Mouse (Mus musculus) hindbrain, embryonic 11.5 days (tissue): ENCODE measurements around the gene Rbm45. TPM values are rescaled to one million over a fixed set of nuclear protein-coding genes. Genes with fewer than 3 reads are reported as not detected.
A peak's percentile ranks its signal among the peaks of the same experiment; 100 is the strongest.

Experiments used
- ATAC-seq: fragments of 200-750 bp; cut with Nextera tagmentation; 2 replicates; pipeline ENCODE4 v1.8.0; 2017; ENCODE audit warnings: mild to moderate bottlenecking, moderate TSS enrichment, moderate library complexity; ENCODE audit not compliant: low FRiP score
- DNase-seq: peaks from one replicate; pipeline ENCODE4 v3.0.0-alpha.2; 2015; ENCODE audit warnings: low spot score
- H3K27ac ChIP-seq: fragments of 300-500 bp; sonication (generic); 2 replicates; pipeline ENCODE4 v1.5.1; 2014; ENCODE audit warnings: mild to moderate bottlenecking, low read depth, low read length
- H3K27me3 ChIP-seq: fragments of 300-500 bp; sonication (generic); 2 replicates; pipeline ENCODE4 v1.6.1; 2014; ENCODE audit warnings: mild to moderate bottlenecking, low read length, moderate library complexity, mixed read lengths; ENCODE audit not compliant: control insufficient read depth, insufficient read depth
- H3K36me3 ChIP-seq: fragments of 300-500 bp; sonication (generic); 2 replicates; pipeline ENCODE4 v1.6.1; 2014; ENCODE audit warnings: mild to moderate bottlenecking, low read length, moderate library complexity, mixed read lengths; ENCODE audit not compliant: control insufficient read depth, insufficient read depth
- H3K4me1 ChIP-seq: fragments of 300-500 bp; sonication (generic); replicated peaks from 2 replicates; pipeline ENCODE4 v1.6.1; 2014; ENCODE audit warnings: low read length, mixed read lengths; ENCODE audit not compliant: control insufficient read depth, insufficient read depth
- H3K4me2 ChIP-seq: fragments of 300-500 bp; sonication (generic); replicated peaks from 2 replicates; pipeline ENCODE4 v1.6.1; 2014; ENCODE audit warnings: mild to moderate bottlenecking, low read depth, low read length
- H3K4me3 ChIP-seq: fragments of 300-500 bp; sonication (generic); 2 replicates; pipeline ENCODE4 v1.5.1; 2014; ENCODE audit warnings: low read depth, low read length
- H3K9ac ChIP-seq: fragments of 300-500 bp; sonication (generic); 2 replicates; pipeline ENCODE4 v1.6.1; 2014; ENCODE audit warnings: low read depth, low read length
- H3K9me3 ChIP-seq: fragments of 300-500 bp; sonication (generic); 2 replicates; pipeline ENCODE4 v1.6.1; 2016; ENCODE audit warnings: low read length; ENCODE audit not compliant: control insufficient read depth
- WGBS: fragments of 180-500 bp; shearing (Covaris S2); extraction: QIAGEN DNeasy Blood & Tissue Kit; methylation state at CpG from one replicate; pipeline ENCODE4 v1.1.7; 2014; 5-methylcytosine and 5-hydroxymethylcytosine counted together
- polyA plus RNA-seq: library from polyadenylated mRNA; unstranded; fragments of >200 nt; fragmentation: Nextera tagmentation; extraction: Ambion mirVana; gene quantifications from 2 replicates; pipeline ENCODE4 v1.2.1, GENCODE M21; 2014

The Rbm45 gene
- polyA plus RNA-seq, 1 experiment from 2014 or later: 17.2 TPM

DNA sequence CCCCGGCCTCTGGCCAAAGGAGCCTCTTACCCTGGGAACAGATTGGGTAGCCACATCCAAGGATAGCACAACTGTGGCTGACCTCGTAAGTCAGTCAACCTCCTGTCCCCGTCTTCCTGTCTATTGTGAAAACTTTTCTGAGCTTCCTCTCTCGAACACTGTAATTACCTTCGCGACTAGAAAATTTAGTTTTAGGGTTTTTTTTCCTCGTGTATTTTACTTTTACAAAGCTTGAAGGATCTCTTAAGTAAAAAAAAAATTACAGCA, 805 bp downstream of the Rbm45 start:
- H3K27ac ChIP-seq: no peak overlapping the region
- H3K9ac ChIP-seq: peak overlapping the region; percentile 93
- H3K9me3 ChIP-seq: no peaks in the 10 kb centered on the region
- DNase-seq (no peak), ATAC-seq (no peak)
- H3K27me3 ChIP-seq: no peaks in the 10 kb centered on the region
- peak overlapping the region; percentile 86 for H3K4me2 ChIP-seq
- peak overlapping the region; percentile 95 for H3K4me3 ChIP-seq
- peaks cover 3% of the 10 kb centered on the region; the same call in 1 of the 2 replicates for H3K36me3 ChIP-seq
- WGBS: 3% methylated on average over 7 of the region's 7 CpGs
- 0 out of 2 replicates have a peak, but pooled peaks cover 2% of the 10 kb centered on the region for H3K4me1 ChIP-seq

DNA sequence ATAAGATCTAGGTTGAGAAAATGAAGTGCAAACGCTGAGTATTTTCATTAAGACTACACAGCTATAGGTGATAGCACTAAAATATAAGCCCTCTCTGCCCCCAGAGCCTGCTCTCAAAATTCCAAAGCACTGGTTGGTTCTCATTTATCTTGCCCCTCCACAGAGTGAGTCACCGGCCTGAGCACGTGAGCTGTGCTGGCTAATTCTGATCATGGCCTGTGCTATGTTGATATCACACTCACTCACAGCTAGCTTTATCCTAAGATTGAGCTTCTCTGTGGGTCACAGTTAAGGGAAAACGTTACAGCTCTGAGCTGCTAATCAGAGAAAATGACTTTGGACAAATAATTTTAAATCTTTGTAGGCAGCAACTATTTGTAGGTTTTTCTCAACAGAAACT, 2.5 kb downstream of the Rbm45 start:
- no peak overlapping the region for H3K4me3 ChIP-seq
- no peak overlapping the region for H3K9ac ChIP-seq
- H3K9me3 ChIP-seq: no peaks in the 10 kb centered on the region
- 92% methylated on average over 4 of the region's 4 CpGs for WGBS
- H3K36me3 ChIP-seq: peaks cover 3% of the 10 kb centered on the region; the same call in 1 of the 2 replicates
- H3K4me1 ChIP-seq: 0 out of 2 replicates have a peak, but pooled peaks cover 2% of the 10 kb centered on the region
- DNase-seq: no peak
- no peaks in the 10 kb centered on the region for H3K27me3 ChIP-seq
- H3K27ac ChIP-seq: no peak overlapping the region
- no peak for ATAC-seq
- H3K4me2 ChIP-seq: no peak overlapping the region

DNA sequence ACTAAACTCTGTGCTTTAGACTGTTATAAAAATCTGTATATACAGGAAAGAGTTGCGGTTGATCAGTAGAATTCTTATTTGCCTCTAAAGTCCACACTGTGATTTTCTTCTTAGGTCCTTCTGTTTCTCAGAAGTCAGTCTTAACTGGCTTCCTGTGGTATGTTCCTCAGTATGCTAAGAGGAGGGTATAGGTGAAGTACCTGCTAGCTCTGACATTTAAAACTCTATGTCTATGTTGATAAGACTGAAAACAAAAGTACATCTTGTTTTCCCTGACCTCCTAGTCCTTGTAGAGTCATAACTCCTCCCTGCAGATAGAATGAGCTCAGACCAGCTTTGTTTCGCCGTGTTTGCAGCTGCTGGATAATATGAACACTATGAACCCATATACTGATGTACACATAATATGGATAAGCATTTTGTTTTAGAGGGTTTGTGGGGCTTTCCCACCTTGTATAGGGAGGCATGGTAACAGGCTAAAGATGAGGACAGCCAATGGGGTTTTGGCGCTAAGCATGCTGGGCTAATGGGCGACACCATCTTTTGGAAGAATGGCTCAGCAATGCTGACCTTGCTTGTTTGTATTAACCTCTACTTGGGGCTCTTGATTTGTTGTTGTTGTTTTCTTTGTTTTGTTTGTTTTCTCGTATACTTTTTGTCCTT, 4.9 kb downstream of the Rbm45 start:
- ATAC-seq: no peak
- no peaks in the 10 kb centered on the region for H3K27me3 ChIP-seq
- H3K4me2 ChIP-seq: no peak overlapping the region
- peaks cover 7% of the 10 kb centered on the region; the same call in 1 of the 2 replicates for H3K36me3 ChIP-seq
- H3K27ac ChIP-seq: no peak overlapping the region
- no peak for DNase-seq
- H3K4me3 ChIP-seq: no peak overlapping the region
- H3K4me1 ChIP-seq: 0 out of 2 replicates have a peak, but pooled peaks cover 2% of the 10 kb centered on the region
- WGBS: 93% methylated on average over 6 of the region's 6 CpGs
- H3K9me3 ChIP-seq: no peaks in the 10 kb centered on the region
- H3K9ac ChIP-seq: no peak overlapping the region

DNA sequence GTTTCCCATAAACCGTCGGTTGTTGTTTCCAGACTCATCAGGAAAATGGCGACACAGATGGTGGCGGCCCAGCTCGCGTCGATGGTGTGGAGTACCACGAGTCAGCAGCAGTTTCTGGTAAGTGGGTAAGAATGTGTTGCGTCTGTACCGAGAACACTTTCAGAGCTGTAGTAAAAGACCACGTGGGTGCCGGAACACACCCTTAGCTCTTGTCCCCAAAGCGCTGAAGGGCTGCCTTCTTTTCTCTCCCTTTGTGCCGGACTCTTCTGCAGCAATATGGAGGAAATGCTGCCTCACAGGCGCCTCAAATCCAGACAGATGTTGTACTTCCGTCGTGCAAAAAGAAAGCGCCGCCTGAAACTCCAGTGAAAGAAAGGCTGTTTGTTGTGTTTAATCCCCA, 8.9 kb downstream of the Rbm45 start:
- no peak overlapping the region for H3K4me2 ChIP-seq
- DNase-seq (no peak), ATAC-seq (no peak)
- H3K9me3 ChIP-seq: no peaks in the 10 kb centered on the region
- H3K27ac ChIP-seq: no peak overlapping the region
- peaks cover 7% of the 10 kb centered on the region; the same call in 1 of the 2 replicates for H3K36me3 ChIP-seq
- H3K27me3 ChIP-seq: no peaks in the 10 kb centered on the region
- no peaks in the 10 kb centered on the region for H3K4me1 ChIP-seq
- H3K9ac ChIP-seq: no peak overlapping the region
- WGBS: 98% methylated on average over 19 of the region's 19 CpGs
- no peak overlapping the region for H3K4me3 ChIP-seq

DNA sequence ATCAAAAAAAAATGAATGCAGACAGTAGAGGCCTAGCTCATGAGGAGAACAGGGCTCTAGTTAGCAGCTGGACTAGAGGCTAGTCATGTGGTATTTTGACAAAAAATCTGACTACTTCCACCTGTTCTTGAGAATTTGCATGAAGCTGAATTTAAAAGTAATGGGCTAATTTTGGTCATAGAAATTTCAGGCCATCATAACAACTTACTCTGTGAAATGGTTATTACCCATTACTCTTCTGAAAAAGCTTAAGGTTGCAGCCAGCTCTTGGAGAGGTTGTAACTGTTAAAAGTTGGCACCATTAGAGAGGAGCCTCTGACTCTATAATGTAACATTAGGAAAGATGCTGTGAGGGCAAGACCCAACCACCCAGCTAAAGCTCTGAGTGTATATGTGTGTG, 16.7 kb downstream of the Rbm45 start:
- H3K36me3 ChIP-seq: no peaks in the 10 kb centered on the region
- no peak for DNase-seq
- no peaks in the 10 kb centered on the region for H3K9me3 ChIP-seq
- H3K4me3 ChIP-seq: no peak overlapping the region
- no peak overlapping the region for H3K9ac ChIP-seq
- H3K27ac ChIP-seq: no peak overlapping the region
- H3K4me2 ChIP-seq: no peak overlapping the region
- H3K4me1 ChIP-seq: no peaks in the 10 kb centered on the region
- no peaks in the 10 kb centered on the region for H3K27me3 ChIP-seq
- ATAC-seq: no peak

DNA sequence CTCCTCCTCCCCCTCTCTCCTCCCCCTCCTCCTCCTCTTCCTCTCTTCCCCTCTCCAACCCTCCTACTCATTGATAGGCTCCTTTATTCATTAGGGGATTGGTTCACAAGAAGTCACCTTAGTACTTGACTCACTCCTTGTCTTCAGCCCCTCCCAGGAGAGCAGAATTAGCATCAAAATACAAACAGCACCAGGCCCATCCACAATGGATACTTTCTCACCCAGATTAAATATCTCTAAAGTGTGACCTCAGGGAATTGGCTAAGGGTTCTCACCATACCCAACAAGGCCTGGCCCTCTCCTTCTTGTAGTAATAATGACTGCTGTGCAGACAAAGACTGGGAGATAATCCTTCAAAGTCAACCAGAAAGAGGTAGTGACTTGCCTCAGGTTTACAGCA, 30.4 kb downstream of the Rbm45 start:
- no peak for DNase-seq

DNA sequence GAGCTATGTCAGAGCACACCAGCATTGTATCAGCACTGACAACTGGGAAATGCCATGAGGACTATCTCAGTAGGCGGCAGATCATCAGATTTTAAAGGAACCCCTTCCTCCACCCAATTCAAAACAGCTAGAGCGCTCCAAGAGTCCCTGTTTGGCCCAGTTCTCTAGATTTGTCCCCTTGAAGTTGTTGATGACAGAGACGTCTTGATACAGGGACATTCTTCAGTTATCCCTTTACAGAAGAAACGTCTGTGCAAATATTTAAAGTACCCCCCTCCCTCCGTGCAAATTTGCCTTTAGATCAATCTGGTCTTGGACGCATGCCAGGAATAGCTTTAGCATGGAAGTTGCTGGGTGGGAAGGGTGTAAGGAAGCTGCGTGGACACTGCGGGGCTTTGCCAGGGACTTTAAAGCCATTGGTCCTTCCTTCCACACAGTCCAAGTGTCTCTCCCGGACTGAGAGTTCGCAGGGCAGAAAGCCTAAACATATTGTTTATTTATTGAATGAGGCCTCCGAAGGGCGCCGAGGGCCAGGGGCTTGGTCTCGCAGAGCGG, 35.9 kb downstream of the Rbm45 start:
- Histone ChIP-seq H3K36me3 (no peaks in the 10 kb centered on the region), H3K27ac (peak overlapping the region; percentile 78), H3K27me3 (peaks cover 4% of the 10 kb centered on the region; the same call in 1 of the 2 replicates)

More for the DNA sequence above, 30.4 kb downstream of the Rbm45 start:
- H3K4me1 ChIP-seq: no peaks in the 10 kb centered on the region
- no peaks in the 10 kb centered on the region for H3K36me3 ChIP-seq
- H3K4me3 ChIP-seq: no peak overlapping the region
- H3K9me3 ChIP-seq: no peaks in the 10 kb centered on the region
- peaks cover 2% of the 10 kb centered on the region; the same call in 1 of the 2 replicates for H3K27me3 ChIP-seq
- ATAC-seq: no peak
- no peak overlapping the region for H3K4me2 ChIP-seq
- H3K27ac ChIP-seq: no peak overlapping the region
- no peak overlapping the region for H3K9ac ChIP-seq

DNA sequence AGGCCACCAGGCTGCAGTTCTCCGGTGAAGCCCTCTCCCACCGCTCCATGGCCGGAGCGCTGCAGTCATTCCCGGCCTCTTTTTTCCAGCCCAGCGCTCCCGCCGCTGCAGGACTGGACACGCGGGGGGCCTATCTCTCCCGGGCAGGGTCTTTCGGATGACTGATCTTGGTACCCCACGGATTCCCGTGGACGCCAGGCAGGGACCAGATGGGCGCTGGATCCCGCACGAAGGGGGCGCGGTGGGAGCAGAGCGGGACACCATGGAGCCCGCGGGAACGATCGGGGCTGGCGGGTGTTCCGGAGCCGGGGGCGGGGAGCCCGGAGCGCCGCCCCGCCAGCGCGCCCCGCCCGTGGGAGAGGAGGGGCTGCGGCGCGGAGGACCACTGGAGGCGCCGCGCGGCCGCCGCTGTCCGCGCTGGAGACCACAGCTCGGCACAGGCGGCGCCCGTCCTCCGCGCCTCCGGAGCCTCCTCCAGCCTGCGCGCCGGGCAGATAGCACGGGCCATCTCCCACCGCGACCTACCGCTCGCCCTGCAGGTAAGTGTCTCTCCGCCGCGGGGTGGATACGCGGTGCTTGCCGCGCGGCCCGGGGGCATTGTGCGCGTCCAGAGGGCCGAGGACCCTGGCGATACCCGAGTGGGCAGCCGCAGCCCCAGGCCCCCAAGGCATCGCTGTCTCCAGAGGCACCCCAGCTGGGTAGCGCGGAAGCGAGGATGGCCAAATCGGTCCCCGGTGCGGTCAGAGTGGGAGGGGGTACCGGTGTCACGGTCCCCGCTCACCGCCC, 36.6 kb downstream of the Rbm45 start, which contains the start of gene Osbpl6:
Gene Osbpl6, plus strand, starts transcription at position 358 of the 786 bp plus-strand sequence.
- under 1% methylated on average over 55 of the region's 89 CpGs for WGBS
- peaks cover 4% of the 10 kb centered on the region; the same call in 1 of the 2 replicates for H3K27me3 ChIP-seq

More for the DNA sequence above, 35.9 kb downstream of the Rbm45 start:
- 6% methylated on average over 15 of the region's 15 CpGs for WGBS
- Histone ChIP-seq H3K9me3 (no peaks in the 10 kb centered on the region), H3K4me1 (no peaks in the 10 kb centered on the region), H3K4me3 (peak overlapping the region; percentile 78), H3K4me2 (peak overlapping the region; percentile 84), H3K9ac (peak overlapping the region; percentile 78)
- DNase-seq (no peak), ATAC-seq (peak; percentile 59)

More for the DNA sequence above, 36.6 kb downstream of the Rbm45 start, which contains the start of gene Osbpl6:
- ATAC-seq (peak; percentile 94), DNase-seq (peak; percentile 88)
- Histone ChIP-seq H3K36me3 (no peaks in the 10 kb centered on the region), H3K9me3 (no peaks in the 10 kb centered on the region), H3K9ac (peak within 1 kb of the TSS; percentile 78), H3K4me1 (no peaks in the 10 kb centered on the region), H3K4me3 (peak within 1 kb of the TSS; percentile 78), H3K27ac (peak within 1 kb of the TSS; percentile 78), H3K4me2 (peak within 1 kb of the TSS; percentile 84)
